Mouse (Mus musculus): ENCODE data around the gene Duxf3.
"Not testable (repeated sequence)": the region's sequence is repeated elsewhere in the genome, so short reads cannot be mapped to it uniquely, and the experiment has no call there.

GRCm38 (mm10) chr10:58231088-58231487 lies 1.4 kb downstream of the Duxf3 start:
- not testable (repeated sequence) for TF ChIP-seq TAL1, GATA1 (IDR thresholded peaks at IDR 0.05; ENCODE audit: low read length)

All from erythroblast, embryonic 14.5 days (primary cell).